Mouse (Mus musculus): ENCODE measurements around the gene Ogfod3. TPM values are rescaled to one million over a fixed set of nuclear protein-coding genes. Genes with fewer than 3 reads are reported as not detected.

Gene Ogfod3
- polyA plus RNA-seq, 1 experiment from 2014 or later: 17.0 TPM

DNA sequence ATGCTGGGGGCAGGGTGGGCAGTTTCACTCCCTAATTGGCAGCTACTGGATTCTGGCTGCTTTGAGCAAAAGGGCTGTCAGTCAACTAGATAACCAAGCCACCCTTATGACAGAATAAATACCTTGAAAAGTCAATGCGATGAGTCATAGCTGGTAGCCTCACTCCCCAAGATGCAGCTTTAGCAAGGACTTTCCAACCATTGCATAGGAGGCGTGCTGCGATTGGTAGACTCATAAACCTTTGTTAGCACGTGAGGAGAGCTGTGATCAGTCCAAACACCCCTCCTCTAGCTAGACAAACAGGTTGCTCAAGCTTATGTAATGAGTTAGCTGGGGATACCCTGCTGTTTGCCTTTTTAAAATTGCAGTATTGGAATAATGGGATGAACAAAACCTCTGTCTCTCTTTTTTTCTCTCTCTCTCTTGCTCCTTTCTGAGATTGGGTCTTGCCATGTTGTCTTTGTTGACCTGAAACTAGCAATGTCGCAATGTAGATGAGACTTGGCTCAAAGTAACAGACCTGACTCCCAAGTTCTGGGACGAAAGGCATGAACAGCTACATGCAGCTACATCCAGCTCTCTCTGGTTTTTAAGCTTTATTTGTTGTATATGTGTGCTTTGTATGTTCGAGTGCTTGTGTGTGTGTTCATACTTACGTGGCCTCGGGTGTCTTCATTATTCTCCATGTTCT is 61.0 kb downstream of the Ogfod3 start:
- Histone ChIP-seq H3K4me2 (no peak overlapping the region), H3K9me3 (replicated peaks) (no peaks in the 10 kb centered on the region), H3K9ac (no peak overlapping the region), H3K27me3 (replicated peaks) (no peaks in the 10 kb centered on the region), H3K4me3 (no peak overlapping the region), H3K27ac (no peak overlapping the region), H3K4me1 (peaks cover 18% of the 10 kb centered on the region), H3K36me3 (no peaks in the 10 kb centered on the region)
- 64% methylated on average over 9 of the region's 9 CpGs for WGBS (ENCODE audit: insufficient replicate concordance)
- ATAC-seq: 0 out of 2 replicates have a peak, but pooled peaks have one; percentile 37

DNA sequence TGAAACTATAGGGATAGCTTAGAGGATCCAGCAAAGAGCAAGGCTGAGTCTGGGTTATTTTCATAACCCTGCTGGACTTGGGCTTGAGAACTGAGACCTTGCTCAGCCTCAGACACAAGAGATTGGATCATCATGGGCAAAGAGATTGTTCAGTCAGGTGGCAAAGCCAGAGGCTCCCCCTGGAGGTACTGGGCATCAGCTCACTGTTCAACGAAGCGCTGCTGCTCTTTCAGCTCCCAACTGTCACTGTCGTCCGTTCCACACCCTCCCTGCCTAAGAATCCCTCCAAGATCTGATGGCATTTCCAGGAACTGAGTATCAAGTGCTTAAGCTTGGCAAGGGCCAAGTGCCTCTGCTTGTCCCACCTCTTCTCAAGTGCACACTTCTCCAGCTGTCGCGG is 65.8 kb downstream of the Ogfod3 start:
- no peak for ATAC-seq
- Histone ChIP-seq H3K9ac (no peak overlapping the region), H3K4me1 (peaks cover 12% of the 10 kb centered on the region), H3K27me3 (replicated peaks) (peaks cover 6% of the 10 kb centered on the region; the same call in 1 of the 2 replicates), H3K4me3 (no peak overlapping the region), H3K36me3 (no peaks in the 10 kb centered on the region), H3K27ac (no peak overlapping the region), H3K4me2 (no peak overlapping the region), H3K9me3 (replicated peaks) (no peaks in the 10 kb centered on the region)
- WGBS (ENCODE audit: insufficient replicate concordance): 24% methylated on average over 6 of the region's 6 CpGs

DNA sequence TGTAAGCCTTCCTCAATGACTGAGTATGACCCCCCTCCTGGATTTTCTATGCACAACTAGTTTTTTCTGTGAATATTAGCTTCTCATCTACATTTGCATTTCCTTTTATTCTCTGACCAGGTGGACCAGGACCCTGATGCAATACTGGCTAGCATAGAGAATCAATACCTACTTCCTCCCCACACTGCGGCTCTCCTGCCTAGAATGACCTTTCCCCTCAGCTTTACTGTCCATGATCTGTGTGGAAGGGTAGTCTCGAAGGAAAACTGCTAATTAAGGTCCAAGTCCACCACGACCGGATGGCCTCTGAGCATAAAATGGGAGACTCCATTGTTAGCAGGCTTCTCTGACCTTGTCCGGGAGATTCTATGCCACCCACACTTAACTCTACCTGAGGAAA is 66.8 kb downstream of the Ogfod3 start:
- H3K27ac ChIP-seq: peak overlapping the region; percentile 11; the same call in 1 of the 2 replicates
- H3K9ac ChIP-seq: no peak overlapping the region
- no peak overlapping the region for H3K4me3 ChIP-seq
- H3K4me2 ChIP-seq: no peak overlapping the region
- no peaks in the 10 kb centered on the region for H3K9me3 ChIP-seq (replicated peaks)
- ATAC-seq: peak; percentile 42; the same call in 1 of the 2 replicates
- WGBS (ENCODE audit: insufficient replicate concordance): 65% methylated on average over 5 of the region's 5 CpGs
- peaks cover 6% of the 10 kb centered on the region; the same call in 1 of the 2 replicates for H3K27me3 ChIP-seq (replicated peaks)
- H3K36me3 ChIP-seq: no peaks in the 10 kb centered on the region
- H3K4me1 ChIP-seq: peaks cover 12% of the 10 kb centered on the region

DNA sequence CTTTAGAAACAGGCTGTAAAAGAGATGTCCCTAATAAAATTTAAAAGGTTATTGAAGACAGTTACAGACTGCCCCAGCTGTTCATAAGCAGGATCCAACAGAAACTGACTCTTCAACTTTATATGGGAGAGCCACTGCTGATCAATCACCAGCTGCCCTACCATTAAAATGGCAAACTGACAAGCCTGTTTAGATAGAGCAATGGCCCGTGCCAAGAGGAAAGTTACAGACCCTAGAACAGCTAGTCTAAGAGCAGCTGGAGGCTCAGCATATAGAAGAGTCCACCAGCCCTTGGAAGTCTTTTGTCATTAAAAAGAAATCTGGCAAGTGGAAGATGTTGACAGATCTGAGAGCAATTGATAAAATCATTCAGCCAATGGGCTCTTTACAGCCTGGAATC is 69.9 kb downstream of the Ogfod3 start:
- Histone ChIP-seq H3K4me3 (no peak overlapping the region), H3K4me2 (no peak overlapping the region), H3K9me3 (replicated peaks) (no peaks in the 10 kb centered on the region), H3K9ac (no peak overlapping the region), H3K27me3 (replicated peaks) (peaks cover 6% of the 10 kb centered on the region; the same call in 1 of the 2 replicates), H3K27ac (no peak overlapping the region), H3K4me1 (peaks cover 12% of the 10 kb centered on the region), H3K36me3 (no peaks in the 10 kb centered on the region)
- WGBS (ENCODE audit: insufficient replicate concordance): 43% methylated on average over 1 of the region's 1 CpGs
- no peak for ATAC-seq

DNA sequence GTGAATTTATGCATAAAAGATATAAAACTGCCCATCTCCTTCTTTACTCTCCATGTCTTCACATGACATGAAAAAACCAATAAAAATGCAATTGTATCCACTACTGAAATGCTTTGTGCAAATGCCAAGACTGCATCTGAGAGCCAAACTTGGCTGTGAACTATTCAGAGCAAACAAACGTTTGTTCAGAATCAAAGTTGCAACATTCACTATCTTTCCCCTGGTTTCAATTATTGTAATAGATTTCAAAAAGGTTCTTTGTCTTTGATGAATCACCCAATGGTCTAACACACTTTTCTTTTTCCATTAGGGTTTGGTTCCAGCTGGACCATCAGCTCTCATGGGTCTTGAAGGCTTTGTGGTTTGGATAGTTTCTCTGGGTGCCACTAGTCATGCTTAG is 74.9 kb downstream of the Ogfod3 start:
- no peak overlapping the region for H3K4me3 ChIP-seq
- ATAC-seq: no peak
- no peak overlapping the region for H3K4me2 ChIP-seq
- H3K36me3 ChIP-seq: no peaks in the 10 kb centered on the region
- peaks cover 10% of the 10 kb centered on the region for H3K4me1 ChIP-seq
- no peaks in the 10 kb centered on the region for H3K9me3 ChIP-seq (replicated peaks)
- H3K9ac ChIP-seq: no peak overlapping the region
- WGBS (ENCODE audit: insufficient replicate concordance): 60% methylated on average over 1 of the region's 1 CpGs
- H3K27me3 ChIP-seq (replicated peaks): peaks cover 2% of the 10 kb centered on the region; the same call in 1 of the 2 replicates
- no peak overlapping the region for H3K27ac ChIP-seq

Other genes starting within 250 kb of the Ogfod3 start
- gene Csnk1d, start 213.4 kb downstream of the Ogfod3 start, polyA plus RNA-seq (2016; fragmentation: Nextera tagmentation; extraction: Ambion mirVana): 58.4 and 61.1 TPM in 2 replicates
- 0.33 and 0.54 TPM in 2 replicates for gene Cd7, start 165.3 kb downstream of the Ogfod3 start, polyA plus RNA-seq (2016; fragmentation: Nextera tagmentation; extraction: Ambion mirVana)
- gene Sectm1b, start 141.1 kb downstream of the Ogfod3 start, polyA plus RNA-seq (2016; fragmentation: Nextera tagmentation; extraction: Ambion mirVana): 0.14 TPM in 1 of 2 replicates, not detected in the other
- gene Sectm1a, start 123.5 kb downstream of the Ogfod3 start, polyA plus RNA-seq (2016; fragmentation: Nextera tagmentation; extraction: Ambion mirVana): 0.37 and 0.43 TPM in 2 replicates
- gene Tex19.2, start 86.0 kb downstream of the Ogfod3 start, polyA plus RNA-seq (2016; fragmentation: Nextera tagmentation; extraction: Ambion mirVana): 0.17 and 0.20 TPM in 2 replicates
- gene Tex19.1, start 58.6 kb downstream of the Ogfod3 start, polyA plus RNA-seq (2016; fragmentation: Nextera tagmentation; extraction: Ambion mirVana): 0.31 and 0.44 TPM in 2 replicates
- gene Uts2r, start 44.4 kb downstream of the Ogfod3 start, polyA plus RNA-seq (2016; fragmentation: Nextera tagmentation; extraction: Ambion mirVana): not detected in 2 replicates
- 3.5 and 3.7 TPM in 2 replicates for gene Hexdc, start 278 bp downstream of the Ogfod3 start, polyA plus RNA-seq (2016; fragmentation: Nextera tagmentation; extraction: Ambion mirVana)
- 22.4 and 25.2 TPM in 2 replicates for gene Cybc1, start 24.6 kb upstream of the Ogfod3 start, polyA plus RNA-seq (2016; fragmentation: Nextera tagmentation; extraction: Ambion mirVana)
- 120 and 121 TPM in 2 replicates for gene Narf, start 32.5 kb upstream of the Ogfod3 start, polyA plus RNA-seq (2016; fragmentation: Nextera tagmentation; extraction: Ambion mirVana)
- gene Foxk2, start 55.3 kb upstream of the Ogfod3 start, polyA plus RNA-seq (2016; fragmentation: Nextera tagmentation; extraction: Ambion mirVana): 6.2 and 6.5 TPM in 2 replicates
- 29.4 and 31.1 TPM in 2 replicates for gene Wdr45b, start 149.7 kb upstream of the Ogfod3 start, polyA plus RNA-seq (2016; fragmentation: Nextera tagmentation; extraction: Ambion mirVana)
- gene Rab40b, start 183.5 kb upstream of the Ogfod3 start, polyA plus RNA-seq (2016; fragmentation: Nextera tagmentation; extraction: Ambion mirVana): 0.63 and 0.87 TPM in 2 replicates
- 20.5 and 21.6 TPM in 2 replicates for gene Fn3krp, start 216.7 kb upstream of the Ogfod3 start, polyA plus RNA-seq (2016; fragmentation: Nextera tagmentation; extraction: Ambion mirVana)
- 28.1 and 31.4 TPM in 2 replicates for gene Fn3k, start 230.2 kb upstream of the Ogfod3 start, polyA plus RNA-seq (2016; fragmentation: Nextera tagmentation; extraction: Ambion mirVana)
- gene Tbcd, start 247.2 kb upstream of the Ogfod3 start, polyA plus RNA-seq (2016; fragmentation: Nextera tagmentation; extraction: Ambion mirVana): 30.1 and 30.2 TPM in 2 replicates

All from liver, embryonic 12.5 days (tissue).